Mouse (Mus musculus) MEL (cell line): ENCODE results near the gene Mid2.

Experiments
- CHD2 ChIP-seq: IDR thresholded peaks from 2 replicates; pipeline ENCODE4 v1.6.1; 2011; ENCODE audit warnings: low read length, improper control_type of control experiment
- CTCF ChIP-seq, 3 experiments: IDR thresholded peaks in 2 of 3; conservative IDR thresholded peaks in 1 of 3; 2 replicates each; pipeline ENCODE4 v1.5.1; 2011 to 2012; ENCODE audit warnings: low read length in 3 of 3, low read depth in 2 of 3, mild to moderate bottlenecking in 2 of 3, improper control_type of control experiment in 1 of 3, inconsistent platforms in 1 of 3, mixed read lengths in 1 of 3, moderate library complexity in 1 of 3; ENCODE audit not compliant: control insufficient read depth in 1 of 3, insufficient read depth in 1 of 3, poor library complexity in 1 of 3, severe bottlenecking in 1 of 3
- MXI1 ChIP-seq: IDR thresholded peaks from 2 replicates; pipeline ENCODE4 v1.6.1; 2011; ENCODE audit warnings: mild to moderate bottlenecking, low read depth, low read length, improper control_type of control experiment
- USF1 ChIP-seq: IDR thresholded peaks from 2 replicates; pipeline ENCODE4 v1.6.1; 2014; ENCODE audit warnings: low read depth, mild to moderate bottlenecking, inconsistent platforms, low read length, improper control_type of control experiment, moderate library complexity
- ZC3H11A ChIP-seq: IDR thresholded peaks from 2 replicates; pipeline ENCODE4 v1.6.1; 2012; ENCODE audit warnings: low read depth, mild to moderate bottlenecking, inconsistent platforms, low read length, improper control_type of control experiment

- TF ChIP-seq CTCF (IDR thresholded peaks at IDR 0.05 in 2 of 3, conservative IDR thresholded peaks at IDR 0.05 in 1 of 3; ENCODE audit: control insufficient read depth in 1 of 3, insufficient read depth in 1 of 3, low read depth in 2 of 3, low read length in 3 of 3, poor library complexity in 1 of 3, severe bottlenecking in 1 of 3) = no peak
- no peak for TF ChIP-seq ZC3H11A
- TF ChIP-seq USF1 = no peak
- no peak for TF ChIP-seq MXI1
- no peak for TF ChIP-seq CHD2
Observed at GRCm38 (mm10) chrX:140688335-140688734, 23.9 kb downstream of the Mid2 start.
